Mouse (Mus musculus) frontal cortex, adult 2 months (tissue): Measurements from ENCODE around the gene Hdgfl3. TPM values are rescaled to one million over a fixed set of nuclear protein-coding genes. Genes with fewer than 3 reads are reported as not detected.
A peak's percentile ranks its signal among the peaks of the same experiment; 100 is the strongest.

ENCODE experiments used
- DNase-seq, 2 experiments: peaks; one replicate each; pipeline ENCODE4 v3.0.0; 2022; ENCODE audit warnings: low spot score in 1 of 2; ENCODE audit errors: extremely low spot score in 1 of 2
- polyA plus RNA-seq: library from polyadenylated mRNA; depleted of rRNA; stranded (reverse); fragments of >200 nt; gene quantifications from 2 replicates; pipeline ENCODE4 v1.2.3, GENCODE M21; 2012; rRNA removed

Hdgfl3 gene
- polyA plus RNA-seq = 45.8 and 48.8 TPM in 2 replicates

- DNase-seq = peak; percentile 44 to 81
Measured at GRCm38 (mm10) chr7:81934267-81934745, at the start of gene Hdgfl3. Hdgfl3 (minus strand) TSS chr7:81934473.

DNA sequence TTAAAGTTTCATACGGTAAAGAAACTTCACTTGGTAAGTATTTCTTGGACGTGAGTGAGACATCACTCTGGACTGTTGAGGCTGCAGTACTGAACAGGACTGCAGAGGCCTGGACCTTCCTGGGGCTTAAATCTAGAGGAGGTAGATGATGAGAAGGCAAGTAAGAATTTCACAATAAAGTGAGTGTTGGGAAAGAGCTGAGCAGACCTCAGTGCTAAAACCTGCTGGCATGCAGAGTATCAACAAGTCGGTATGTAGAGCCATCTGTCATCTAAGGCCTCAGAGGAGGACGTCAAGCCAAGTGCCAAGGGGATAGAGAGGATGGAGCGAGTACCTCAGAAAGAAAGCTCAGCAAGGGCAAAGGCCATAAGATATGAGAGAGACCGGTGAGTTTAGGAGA is 49.4 kb upstream of the Hdgfl3 start:
- DNase-seq = no peak

DNA sequence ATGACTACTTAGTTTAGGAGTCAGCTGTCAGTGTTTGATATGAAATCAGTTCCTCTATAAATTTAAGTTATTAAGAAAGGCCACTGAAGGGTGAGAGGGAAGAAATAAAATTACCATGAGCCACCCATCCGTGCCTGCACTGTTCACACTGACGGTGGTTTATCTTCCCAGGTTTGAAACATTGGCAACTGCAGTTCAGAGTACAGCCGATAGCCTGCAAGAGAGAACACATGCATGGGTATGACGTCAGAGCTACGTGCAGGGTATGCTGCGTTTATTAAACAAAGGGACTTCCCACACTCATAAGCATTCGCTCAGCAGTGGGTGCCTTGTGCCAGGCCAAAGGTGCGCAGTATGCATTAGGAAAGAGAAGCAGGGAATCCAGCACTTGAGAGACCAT is 44.0 kb upstream of the Hdgfl3 start:
- no peak for DNase-seq

GRCm38 (mm10) chr7:81974616-81975015 is 40.3 kb upstream of the Hdgfl3 start:
- DNase-seq = no peak

GRCm38 (mm10) chr7:81973939-81974338 is 39.7 kb upstream of the Hdgfl3 start:
- no peak for DNase-seq

- no peak for DNase-seq
Measured at GRCm38 (mm10) chr7:81973339-81973738, 39.1 kb upstream of the Hdgfl3 start.

DNA sequence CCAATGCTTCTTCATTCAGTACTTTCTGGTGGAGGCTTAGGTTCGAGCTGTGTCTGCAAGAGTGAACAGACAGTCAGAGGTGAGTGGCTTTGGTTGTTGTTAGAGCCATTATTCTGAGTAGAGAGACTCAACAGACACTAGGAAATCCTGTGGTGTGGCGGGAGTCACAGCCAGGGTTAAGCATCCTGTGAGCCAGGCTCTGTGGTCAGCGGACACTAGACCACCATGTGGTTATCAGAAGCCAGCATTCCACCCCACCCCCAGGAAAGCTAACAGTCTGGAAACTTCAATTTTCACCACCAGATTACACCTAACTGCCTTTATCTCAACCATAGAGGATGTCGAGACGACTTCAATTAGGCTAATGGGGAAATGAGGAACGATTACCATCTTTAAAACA is 34.7 kb upstream of the Hdgfl3 start:
- DNase-seq = no peak

- DNase-seq = no peak
Measured at GRCm38 (mm10) chr7:81968451-81968850, 34.2 kb upstream of the Hdgfl3 start.

DNA sequence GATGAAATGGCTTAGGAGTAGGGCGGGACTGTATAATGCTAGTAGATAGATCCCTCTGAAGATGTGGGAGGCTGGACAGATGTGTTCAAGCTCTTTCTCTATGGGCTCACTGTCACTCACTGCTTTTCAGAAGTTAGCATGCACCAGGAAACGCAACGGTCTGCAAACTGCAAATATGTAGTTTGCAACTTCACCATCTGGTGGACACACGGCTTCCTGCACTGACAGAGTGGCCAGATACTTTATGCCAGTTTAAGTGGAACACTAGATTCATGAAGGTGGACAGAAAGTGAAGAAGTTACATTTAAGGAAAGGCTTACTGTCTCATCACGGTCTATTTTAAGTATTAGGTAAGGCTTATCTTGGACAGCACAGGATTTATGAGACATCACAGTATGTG is 31.9 kb upstream of the Hdgfl3 start:
- no peak for DNase-seq

DNA sequence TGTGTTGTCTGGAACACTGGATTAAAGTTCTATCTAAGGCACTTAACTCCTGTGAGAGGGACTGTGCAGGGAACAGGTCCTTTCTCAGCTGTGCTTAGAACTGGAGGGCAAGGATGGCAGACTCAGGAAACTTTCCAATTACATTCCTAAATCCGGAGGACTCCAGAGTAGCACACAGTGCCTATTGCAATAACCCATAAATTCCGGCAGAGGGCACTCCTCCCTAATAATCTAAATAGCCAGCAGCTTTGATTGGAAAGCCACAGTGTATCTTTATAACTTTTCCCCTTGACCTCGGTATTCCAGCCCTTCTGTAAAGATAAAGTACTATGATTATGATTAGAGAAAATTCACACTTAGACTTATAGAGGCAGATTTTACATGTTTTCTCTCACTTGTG is 25.4 kb upstream of the Hdgfl3 start:
- DNase-seq = peak in 1 of 2 experiments; percentile 75

GRCm38 (mm10) chr7:81954208-81954846 is 20.1 kb upstream of the Hdgfl3 start:
- DNase-seq = peak in 1 of 2 experiments; percentile 64

DNA sequence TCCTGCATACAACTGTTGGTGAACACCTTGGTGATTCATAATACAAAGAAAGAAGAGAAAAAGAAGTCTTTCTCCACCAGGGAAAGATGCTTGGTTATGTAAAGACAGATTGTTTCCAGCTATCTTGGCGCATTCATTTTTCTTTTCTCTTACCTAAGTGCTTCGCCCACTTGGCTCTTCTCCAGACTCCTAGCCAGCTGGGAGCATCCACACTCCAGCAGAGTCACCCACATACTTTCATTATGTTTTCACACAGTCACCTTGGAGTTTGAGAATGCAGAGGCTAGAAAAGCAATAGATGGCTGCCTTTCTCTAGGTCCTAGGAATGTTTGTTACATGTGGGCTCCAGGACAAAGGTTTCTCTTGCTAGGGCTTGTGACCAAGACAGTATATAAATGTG is 16.2 kb upstream of the Hdgfl3 start:
- DNase-seq = peak in 1 of 2 experiments; percentile 68

DNA sequence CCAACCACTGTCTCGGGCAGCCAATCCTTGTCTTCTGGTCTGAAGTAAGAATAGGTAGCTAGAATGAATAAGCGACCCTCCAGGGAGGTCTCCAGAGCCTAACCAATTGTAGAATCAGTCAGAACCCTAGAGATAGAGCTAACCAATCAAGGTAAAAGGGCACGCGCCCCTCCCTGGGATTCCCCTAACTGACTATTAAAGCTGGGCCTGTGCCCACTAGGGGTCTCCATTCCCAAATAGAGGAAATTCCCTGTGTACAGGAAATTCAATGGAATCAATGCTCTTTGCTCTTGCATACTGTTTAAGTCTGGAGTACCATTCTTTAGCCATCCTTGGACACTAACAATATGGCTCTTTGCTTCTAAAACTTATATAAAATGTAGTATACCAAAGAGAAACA is 11.1 kb upstream of the Hdgfl3 start:
- no peak for DNase-seq

GRCm38 (mm10) chr7:81934806-81935205 is 533 bp upstream of the Hdgfl3 start:
- DNase-seq = no peak

GRCm38 (mm10) chr7:81933601-81934266 is 539 bp downstream of the Hdgfl3 start:
- peak in 1 of 2 experiments; percentile 60 for DNase-seq

GRCm38 (mm10) chr7:81933061-81933600 is 1.1 kb downstream of the Hdgfl3 start:
- DNase-seq = no peak

DNA sequence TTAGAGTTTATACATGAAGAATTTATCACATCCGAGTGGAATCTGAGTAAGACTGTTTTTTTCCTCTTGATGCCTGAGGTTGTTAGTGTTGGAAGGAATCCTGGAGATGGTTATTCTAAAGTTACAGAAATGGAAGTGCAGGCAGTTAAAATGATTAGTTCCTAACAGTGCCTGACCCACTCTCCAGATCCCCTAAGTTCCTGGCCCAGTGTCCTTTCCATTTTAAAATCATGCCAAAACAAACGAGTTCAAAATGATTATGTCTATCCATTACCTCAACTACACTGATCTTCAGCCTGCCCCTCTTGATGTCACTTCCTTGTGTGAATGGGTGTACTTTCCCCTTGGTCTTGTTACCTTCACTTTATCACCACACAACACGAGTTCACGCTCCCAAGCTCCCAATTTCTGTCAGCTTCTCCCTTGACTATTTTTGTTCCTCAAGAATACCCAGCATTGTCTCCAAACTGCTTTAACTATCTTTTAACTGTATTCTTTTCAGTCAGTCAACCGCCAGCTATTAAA is 1.7 kb downstream of the Hdgfl3 start:
- no peak for DNase-seq

- DNase-seq = no peak
Measured at GRCm38 (mm10) chr7:81928998-81929397, 5.3 kb downstream of the Hdgfl3 start.

DNA sequence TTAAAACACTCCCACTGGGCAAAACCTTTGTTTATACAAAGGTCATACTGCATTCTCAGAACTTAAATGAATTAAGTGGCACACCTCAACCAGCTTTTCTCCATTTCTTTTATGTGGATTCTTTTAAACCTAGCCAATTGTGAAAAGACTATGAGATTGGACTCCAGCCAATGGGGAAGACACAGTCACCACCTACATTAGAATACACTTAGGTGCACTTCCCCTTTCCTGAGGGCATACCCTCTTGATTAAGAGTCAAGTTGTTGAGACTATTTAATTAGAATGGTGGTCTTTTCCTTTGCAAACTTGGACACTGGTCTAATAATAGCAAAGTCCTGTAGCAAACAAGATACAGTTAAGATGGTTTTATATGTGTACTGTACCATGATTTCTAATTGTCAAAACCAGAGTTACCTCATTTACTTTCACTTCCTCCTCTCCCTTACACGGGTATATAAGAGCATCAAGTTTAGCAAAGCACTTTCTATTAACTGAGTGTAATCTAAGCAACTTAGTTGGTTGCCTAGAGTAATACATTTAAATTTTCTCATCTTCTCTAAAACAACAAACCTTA is 12.8 kb downstream of the Hdgfl3 start:
- no peak for DNase-seq

DNA sequence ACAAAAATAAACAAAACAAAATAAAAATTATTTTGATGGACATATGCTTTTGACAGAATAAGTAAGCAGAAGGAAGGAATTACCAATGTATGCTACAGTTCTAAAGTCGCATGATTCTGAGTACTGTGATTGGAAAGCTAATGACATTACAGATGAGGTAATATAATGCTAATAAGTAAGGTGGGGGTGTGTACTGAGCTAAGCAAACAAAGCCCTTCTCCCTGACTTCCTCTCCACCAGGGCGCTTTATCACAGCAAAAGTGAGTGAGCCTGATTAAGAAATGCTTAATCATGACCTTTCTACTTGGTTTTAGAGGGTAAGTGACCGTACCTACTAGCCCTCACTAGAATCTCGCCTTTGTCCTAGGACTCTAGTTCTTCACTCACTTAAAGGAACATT is 14.0 kb downstream of the Hdgfl3 start:
- no peak for DNase-seq

GRCm38 (mm10) chr7:81918316-81918715 is 16.0 kb downstream of the Hdgfl3 start:
- no peak for DNase-seq
